Mouse (Mus musculus): ENCODE measurements at regions not wholly inside any gene's neighbourhood (a gene's known extent, or its start where the extent isn't known, plus 50 kb on each side); places are given as distances from the start of the nearest gene placed in this dataset.
"Not testable (repeated sequence)": the region's sequence is repeated elsewhere in the genome, so short reads cannot be mapped to it uniquely, and the experiment has no call there.

DNA sequence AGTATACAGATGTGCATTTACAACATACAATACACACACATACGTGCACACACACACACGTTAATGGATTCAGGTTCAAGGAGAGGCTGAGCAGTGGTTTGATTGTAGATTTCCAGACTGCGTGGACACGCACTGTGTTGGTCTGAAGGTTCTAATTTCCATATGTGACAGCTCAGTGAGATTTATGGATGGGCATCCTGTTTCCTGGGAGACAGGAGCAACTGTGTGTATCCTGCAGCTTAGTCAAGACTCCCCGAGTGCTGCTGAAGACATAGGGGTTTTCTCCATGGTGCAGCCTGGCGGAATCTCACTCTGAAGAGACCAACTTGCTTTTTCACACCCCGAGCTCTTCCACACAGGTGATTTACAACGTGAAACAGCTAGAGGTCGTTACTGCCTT is 119.3 kb upstream of the Foxk1 start:
- Histone ChIP-seq H3K9ac (ENCODE audit: low read depth, low read length) (no peak overlapping the region), H3K27ac (ENCODE audit: low read length) (no peak overlapping the region), H3K36me3 (ENCODE audit: control insufficient read depth, insufficient read depth, low read length) (no peaks in the 10 kb centered on the region), H3K4me1 (ENCODE audit: control insufficient read depth, insufficient read depth, low read length) (no peaks in the 10 kb centered on the region), H3K27me3 (replicated peaks; ENCODE audit: control insufficient read depth, insufficient read depth, low read length) (no peaks in the 10 kb centered on the region), H3K4me2 (ENCODE audit: low read depth, low read length) (no peak overlapping the region), H3K4me3 (ENCODE audit: low read length) (no peak overlapping the region), H3K9me3 (ENCODE audit: control insufficient read depth, low read length) (no peaks in the 10 kb centered on the region; the same call in 1 of the 2 replicates)
- WGBS = 54% methylated on average over 9 of the region's 9 CpGs
- no peak for ATAC-seq

DNA sequence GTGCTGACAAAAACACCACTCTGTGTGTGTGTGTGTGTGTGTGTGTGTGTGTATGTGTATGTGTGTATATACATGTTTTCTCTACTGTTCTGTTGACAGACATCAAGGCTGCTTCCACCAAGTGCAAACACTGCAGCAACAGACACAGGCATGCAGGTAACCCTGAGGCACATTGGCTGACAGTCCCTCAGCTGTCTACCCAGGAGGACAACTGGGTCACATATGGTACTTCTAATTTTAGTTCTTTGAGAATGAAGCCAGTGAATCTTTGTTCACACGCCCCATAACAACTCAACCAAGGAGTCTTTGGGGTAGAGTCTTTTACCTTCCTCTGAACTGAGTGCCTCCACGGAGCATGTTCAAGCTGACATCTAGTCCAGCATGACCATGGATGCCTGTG is 113.3 kb upstream of the Foxk1 start:
- H3K36me3 ChIP-seq (ENCODE audit: control insufficient read depth, insufficient read depth, low read length) = no peaks in the 10 kb centered on the region
- no peak for ATAC-seq
- no peaks in the 10 kb centered on the region; the same call in none of the 2 replicates for H3K9me3 ChIP-seq (ENCODE audit: control insufficient read depth, low read length)
- H3K4me2 ChIP-seq (ENCODE audit: low read depth, low read length) = no peak overlapping the region
- H3K4me3 ChIP-seq (ENCODE audit: low read length) = no peak overlapping the region
- H3K4me1 ChIP-seq (ENCODE audit: control insufficient read depth, insufficient read depth, low read length) = no peaks in the 10 kb centered on the region
- no peaks in the 10 kb centered on the region for H3K27me3 ChIP-seq (replicated peaks; ENCODE audit: control insufficient read depth, insufficient read depth, low read length)
- 85% methylated on average over 2 of the region's 2 CpGs for WGBS
- no peak overlapping the region for H3K9ac ChIP-seq (ENCODE audit: low read depth, low read length)
- no peak overlapping the region for H3K27ac ChIP-seq (ENCODE audit: low read length)

DNA sequence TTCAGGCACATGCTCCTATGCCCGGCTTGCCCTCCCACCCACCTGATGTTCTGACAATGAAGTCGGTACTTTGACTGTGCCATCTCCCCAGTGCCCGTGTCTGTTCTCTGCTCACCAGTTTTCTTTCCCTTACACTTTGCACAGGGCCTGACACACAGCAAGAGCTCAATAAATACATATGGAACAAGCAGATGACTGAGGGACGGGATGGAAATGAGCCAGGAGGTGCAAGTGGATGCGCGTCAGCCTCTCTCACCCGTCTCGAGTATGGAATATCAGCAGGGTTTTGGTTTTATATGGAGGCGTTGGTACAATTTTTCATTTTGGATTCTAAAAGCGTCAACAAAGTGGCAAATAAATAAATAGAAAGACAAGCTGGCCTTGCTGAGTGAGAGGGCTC is 109.8 kb upstream of the Foxk1 start:
- no peaks in the 10 kb centered on the region for H3K36me3 ChIP-seq (ENCODE audit: control insufficient read depth, insufficient read depth, low read length)
- 91% methylated on average over 10 of the region's 10 CpGs for WGBS
- H3K9ac ChIP-seq (ENCODE audit: low read depth, low read length) = no peak overlapping the region
- H3K4me2 ChIP-seq (ENCODE audit: low read depth, low read length) = no peak overlapping the region
- no peak overlapping the region for H3K4me3 ChIP-seq (ENCODE audit: low read length)
- H3K4me1 ChIP-seq (ENCODE audit: control insufficient read depth, insufficient read depth, low read length) = no peaks in the 10 kb centered on the region
- no peak overlapping the region for H3K27ac ChIP-seq (ENCODE audit: low read length)
- no peak for ATAC-seq
- no peaks in the 10 kb centered on the region; the same call in none of the 2 replicates for H3K9me3 ChIP-seq (ENCODE audit: control insufficient read depth, low read length)
- H3K27me3 ChIP-seq (replicated peaks; ENCODE audit: control insufficient read depth, insufficient read depth, low read length) = no peaks in the 10 kb centered on the region

DNA sequence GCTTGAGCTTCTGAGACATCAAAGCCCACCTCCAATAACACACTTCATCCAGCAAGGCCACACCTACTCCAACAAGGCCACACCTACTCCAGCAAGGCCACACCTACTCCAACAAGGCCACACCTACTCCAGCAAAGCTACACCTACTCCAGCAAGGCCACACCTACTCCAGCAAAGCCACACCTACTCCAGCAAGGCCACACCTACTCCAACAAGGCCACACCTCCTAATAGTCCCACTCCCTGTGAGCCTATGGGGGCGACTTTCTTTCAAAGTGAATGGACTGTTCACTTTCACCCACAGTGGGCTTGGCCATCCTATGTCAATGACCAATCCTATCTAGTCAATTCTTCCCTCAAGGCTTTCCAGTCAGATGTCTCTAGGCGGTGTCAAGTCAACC is 104.9 kb upstream of the Foxk1 start:
- not testable (repeated sequence) for H3K27ac ChIP-seq (ENCODE audit: low read length); H3K27me3 ChIP-seq (replicated peaks; ENCODE audit: control insufficient read depth, insufficient read depth, low read length); H3K4me2 ChIP-seq (ENCODE audit: low read depth, low read length); H3K9me3 ChIP-seq (ENCODE audit: control insufficient read depth, low read length); H3K4me1 ChIP-seq (ENCODE audit: control insufficient read depth, insufficient read depth, low read length); H3K9ac ChIP-seq (ENCODE audit: low read depth, low read length); H3K4me3 ChIP-seq (ENCODE audit: low read length); H3K36me3 ChIP-seq (ENCODE audit: control insufficient read depth, insufficient read depth, low read length); ATAC-seq
- WGBS = 87% methylated on average over 2 of the region's 2 CpGs

DNA sequence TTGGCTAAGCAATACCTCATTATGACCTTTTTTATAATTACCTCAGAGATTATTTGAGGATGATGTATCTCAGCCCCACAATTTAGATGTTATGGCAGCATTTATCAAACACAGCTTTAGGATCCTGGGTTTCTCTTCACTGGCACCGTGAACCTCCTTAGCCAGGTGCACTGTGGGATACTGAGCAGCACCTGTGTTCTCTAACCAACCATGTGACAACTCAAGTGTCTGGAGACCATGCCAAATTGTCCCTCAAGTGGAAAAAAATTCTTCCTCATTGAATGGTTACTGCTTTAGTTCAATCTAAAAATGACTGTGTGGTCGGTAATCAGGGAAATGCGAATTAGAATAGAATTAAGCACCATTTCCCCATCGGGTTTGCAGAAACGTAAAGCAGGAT is 101.7 kb upstream of the Foxk1 start:
- ATAC-seq = no peak
- Histone ChIP-seq H3K27me3 (replicated peaks; ENCODE audit: control insufficient read depth, insufficient read depth, low read length) (no peaks in the 10 kb centered on the region), H3K4me3 (ENCODE audit: low read length) (no peak overlapping the region), H3K4me2 (ENCODE audit: low read depth, low read length) (no peak overlapping the region), H3K36me3 (ENCODE audit: control insufficient read depth, insufficient read depth, low read length) (no peaks in the 10 kb centered on the region), H3K4me1 (ENCODE audit: control insufficient read depth, insufficient read depth, low read length) (no peaks in the 10 kb centered on the region), H3K9me3 (ENCODE audit: control insufficient read depth, low read length) (no peaks in the 10 kb centered on the region), H3K9ac (ENCODE audit: low read depth, low read length) (no peak overlapping the region), H3K27ac (ENCODE audit: low read length) (no peak overlapping the region)
- WGBS = 89% methylated on average over 5 of the region's 5 CpGs

DNA sequence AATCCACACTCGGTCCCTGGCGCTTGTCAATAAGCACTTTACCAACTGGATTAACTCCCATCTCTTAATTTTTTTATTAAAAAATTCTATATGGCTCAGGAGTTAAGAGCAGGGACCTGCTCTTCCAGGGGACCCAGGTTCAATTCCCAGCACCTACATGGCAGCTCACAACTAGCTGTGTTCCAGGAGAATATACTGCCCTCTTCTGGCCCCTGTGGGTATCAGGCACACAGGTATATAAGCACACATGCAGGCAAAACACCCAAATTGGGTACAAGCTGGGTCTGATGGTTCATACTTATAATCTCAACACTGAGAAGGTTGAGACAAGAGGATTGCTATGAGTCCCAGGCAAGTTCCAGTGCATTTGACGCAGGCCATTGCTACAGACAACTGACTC is 92.8 kb upstream of the Foxk1 start:
- Histone ChIP-seq H3K9ac (ENCODE audit: low read depth, low read length) (no peak overlapping the region), H3K4me3 (ENCODE audit: low read length) (no peak overlapping the region), H3K4me1 (ENCODE audit: control insufficient read depth, insufficient read depth, low read length) (no peaks in the 10 kb centered on the region), H3K27me3 (replicated peaks; ENCODE audit: control insufficient read depth, insufficient read depth, low read length) (no peaks in the 10 kb centered on the region), H3K4me2 (ENCODE audit: low read depth, low read length) (no peak overlapping the region), H3K36me3 (ENCODE audit: control insufficient read depth, insufficient read depth, low read length) (no peaks in the 10 kb centered on the region), H3K9me3 (ENCODE audit: control insufficient read depth, low read length) (0 out of 2 replicates have a peak, but pooled peaks cover 3% of the 10 kb centered on the region), H3K27ac (ENCODE audit: low read length) (no peak overlapping the region)
- WGBS = 91% methylated on average over 3 of the region's 3 CpGs
- no peak for ATAC-seq

DNA sequence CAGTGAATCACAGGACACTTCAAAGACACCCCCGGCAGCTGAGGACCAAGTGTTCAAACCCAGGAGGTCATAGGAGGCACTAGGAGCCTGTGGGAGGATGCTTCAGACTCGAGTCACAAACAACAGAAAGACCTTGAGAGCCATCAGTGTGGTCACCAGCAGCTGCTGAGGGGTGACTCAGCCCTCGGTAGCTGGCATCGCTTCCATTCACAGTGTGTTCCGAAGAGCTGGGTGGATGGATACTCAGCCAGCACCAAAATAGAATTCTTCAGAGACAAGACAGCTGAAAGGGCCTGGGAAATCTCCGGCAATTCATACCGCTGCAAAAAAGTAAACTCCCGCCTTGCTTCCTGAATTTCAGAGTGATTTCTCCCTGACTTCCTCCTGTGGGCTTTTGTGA is 87.4 kb upstream of the Foxk1 start:
- no peak for ATAC-seq
- H3K4me3 ChIP-seq (ENCODE audit: low read length) = no peak overlapping the region
- H3K9me3 ChIP-seq (ENCODE audit: control insufficient read depth, low read length) = no peaks in the 10 kb centered on the region
- no peak overlapping the region for H3K9ac ChIP-seq (ENCODE audit: low read depth, low read length)
- no peak overlapping the region for H3K27ac ChIP-seq (ENCODE audit: low read length)
- 48% methylated on average over 8 of the region's 8 CpGs for WGBS
- no peaks in the 10 kb centered on the region for H3K4me1 ChIP-seq (ENCODE audit: control insufficient read depth, insufficient read depth, low read length)
- H3K27me3 ChIP-seq (replicated peaks; ENCODE audit: control insufficient read depth, insufficient read depth, low read length) = no peaks in the 10 kb centered on the region
- no peak overlapping the region for H3K4me2 ChIP-seq (ENCODE audit: low read depth, low read length)
- H3K36me3 ChIP-seq (ENCODE audit: control insufficient read depth, insufficient read depth, low read length) = no peaks in the 10 kb centered on the region

DNA sequence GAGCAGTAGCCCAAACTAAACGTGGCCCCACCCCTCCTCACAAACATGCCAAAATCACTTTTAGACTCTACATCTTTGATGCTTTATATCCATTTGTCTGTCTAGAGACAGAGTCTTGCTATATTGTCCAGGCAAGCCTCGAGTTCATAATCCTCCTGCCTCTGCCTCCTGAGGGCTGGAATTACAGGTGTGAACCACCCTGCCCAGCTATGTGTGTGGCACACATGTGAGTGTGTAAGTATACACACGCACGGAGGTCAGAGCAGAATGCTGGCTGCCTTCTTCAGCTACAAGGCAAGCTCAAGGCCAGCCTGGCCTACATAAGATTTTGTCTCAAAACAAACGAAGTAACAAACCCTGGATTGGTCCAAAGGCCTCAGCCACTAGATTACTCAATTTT is 86.8 kb upstream of the Foxk1 start:
- H3K4me2 ChIP-seq (ENCODE audit: low read depth, low read length) = no peak overlapping the region
- ATAC-seq = no peak
- no peak overlapping the region for H3K27ac ChIP-seq (ENCODE audit: low read length)
- no peaks in the 10 kb centered on the region for H3K27me3 ChIP-seq (replicated peaks; ENCODE audit: control insufficient read depth, insufficient read depth, low read length)
- H3K9me3 ChIP-seq (ENCODE audit: control insufficient read depth, low read length) = no peaks in the 10 kb centered on the region
- H3K9ac ChIP-seq (ENCODE audit: low read depth, low read length) = no peak overlapping the region
- H3K36me3 ChIP-seq (ENCODE audit: control insufficient read depth, insufficient read depth, low read length) = no peaks in the 10 kb centered on the region
- H3K4me3 ChIP-seq (ENCODE audit: low read length) = no peak overlapping the region
- WGBS = 68% methylated on average over 5 of the region's 5 CpGs
- H3K4me1 ChIP-seq (ENCODE audit: control insufficient read depth, insufficient read depth, low read length) = no peaks in the 10 kb centered on the region

DNA sequence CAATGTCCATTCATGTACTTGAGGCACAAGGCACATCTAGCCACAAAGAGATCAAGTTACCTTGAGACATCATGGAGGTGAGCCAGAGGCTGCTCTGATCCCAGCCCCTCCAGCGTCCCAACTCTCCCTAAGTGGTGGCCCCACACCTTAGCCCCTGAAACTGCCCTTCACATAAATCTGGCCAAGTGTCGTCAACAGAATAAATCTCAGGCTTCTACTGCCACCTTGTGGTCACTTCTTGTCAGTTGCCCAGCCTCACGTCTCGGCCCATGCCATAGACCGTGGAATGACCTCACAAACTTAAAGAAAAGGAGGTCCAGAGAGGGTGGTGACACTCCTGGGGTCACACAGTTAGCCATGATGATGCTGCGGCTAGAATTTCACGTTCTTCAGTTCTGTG is 82.0 kb upstream of the Foxk1 start:
- Histone ChIP-seq H3K4me3 (ENCODE audit: low read length) (no peak overlapping the region), H3K9me3 (ENCODE audit: control insufficient read depth, low read length) (no peaks in the 10 kb centered on the region), H3K27me3 (replicated peaks; ENCODE audit: control insufficient read depth, insufficient read depth, low read length) (no peaks in the 10 kb centered on the region), H3K27ac (ENCODE audit: low read length) (no peak overlapping the region), H3K36me3 (ENCODE audit: control insufficient read depth, insufficient read depth, low read length) (no peaks in the 10 kb centered on the region), H3K9ac (ENCODE audit: low read depth, low read length) (no peak overlapping the region), H3K4me1 (ENCODE audit: control insufficient read depth, insufficient read depth, low read length) (no peaks in the 10 kb centered on the region), H3K4me2 (ENCODE audit: low read depth, low read length) (no peak overlapping the region)
- WGBS = 5% methylated on average over 7 of the region's 7 CpGs
- peak; percentile 59 for ATAC-seq

DNA sequence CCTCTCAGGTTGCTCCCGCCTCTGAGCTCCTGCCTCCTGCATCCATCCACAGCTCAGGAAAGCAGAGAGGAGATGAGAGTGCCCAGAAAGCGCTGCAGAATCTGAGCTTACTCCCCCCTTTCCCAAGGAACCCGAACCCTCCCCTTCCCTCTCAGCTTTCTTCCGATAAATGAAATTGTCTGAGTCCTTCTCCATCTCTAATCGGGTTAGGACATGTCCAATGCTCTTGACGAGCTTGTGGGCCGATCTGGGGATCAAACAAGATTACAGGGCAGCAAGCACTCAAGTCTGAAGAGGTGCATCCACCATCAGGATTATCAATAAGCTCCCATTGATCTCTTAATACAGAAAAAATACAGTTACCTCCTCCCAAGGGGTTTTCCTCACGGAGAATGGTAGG is 80.0 kb upstream of the Foxk1 start:
- H3K27me3 ChIP-seq (replicated peaks; ENCODE audit: control insufficient read depth, insufficient read depth, low read length) = no peaks in the 10 kb centered on the region
- H3K4me2 ChIP-seq (ENCODE audit: low read depth, low read length) = no peak overlapping the region
- H3K36me3 ChIP-seq (ENCODE audit: control insufficient read depth, insufficient read depth, low read length) = no peaks in the 10 kb centered on the region
- no peak for ATAC-seq
- no peak overlapping the region for H3K9ac ChIP-seq (ENCODE audit: low read depth, low read length)
- WGBS = 69% methylated on average over 8 of the region's 8 CpGs
- H3K27ac ChIP-seq (ENCODE audit: low read length) = no peak overlapping the region
- no peaks in the 10 kb centered on the region for H3K9me3 ChIP-seq (ENCODE audit: control insufficient read depth, low read length)
- no peak overlapping the region for H3K4me3 ChIP-seq (ENCODE audit: low read length)
- no peaks in the 10 kb centered on the region for H3K4me1 ChIP-seq (ENCODE audit: control insufficient read depth, insufficient read depth, low read length)
